Mouse (Mus musculus): ENCODE data around the gene Pwwp2b. TPM values are rescaled to one million over a fixed set of nuclear protein-coding genes. Genes with fewer than 3 reads are reported as not detected.

Pwwp2b gene
- total RNA-seq, 2 experiments from 2014 or later = 28.9 to 31.4 TPM

DNA sequence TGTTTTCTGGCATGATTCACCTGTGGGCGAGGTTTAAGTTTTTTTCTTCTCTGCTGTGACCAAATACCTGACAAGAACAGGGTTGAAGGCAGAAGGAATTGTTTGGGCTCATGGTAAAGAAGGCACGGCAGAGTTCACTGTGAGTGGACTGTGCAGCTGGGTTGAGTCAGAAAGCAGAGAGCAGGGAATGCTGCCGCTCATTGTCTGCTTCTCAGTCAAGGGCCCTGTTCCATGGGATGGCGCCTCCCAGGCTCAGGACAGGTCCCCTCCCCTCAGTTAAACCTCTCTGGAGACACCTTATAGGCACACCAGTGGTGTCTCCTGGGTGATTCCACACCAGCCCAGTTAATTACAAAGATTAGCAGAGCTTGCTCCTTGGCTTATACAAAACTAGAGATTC lies 25.9 kb upstream of the Pwwp2b start:
- DNase-seq (ENCODE audit: extremely low spot score in 1 of 2, low spot score in 1 of 2) = no peak

DNA sequence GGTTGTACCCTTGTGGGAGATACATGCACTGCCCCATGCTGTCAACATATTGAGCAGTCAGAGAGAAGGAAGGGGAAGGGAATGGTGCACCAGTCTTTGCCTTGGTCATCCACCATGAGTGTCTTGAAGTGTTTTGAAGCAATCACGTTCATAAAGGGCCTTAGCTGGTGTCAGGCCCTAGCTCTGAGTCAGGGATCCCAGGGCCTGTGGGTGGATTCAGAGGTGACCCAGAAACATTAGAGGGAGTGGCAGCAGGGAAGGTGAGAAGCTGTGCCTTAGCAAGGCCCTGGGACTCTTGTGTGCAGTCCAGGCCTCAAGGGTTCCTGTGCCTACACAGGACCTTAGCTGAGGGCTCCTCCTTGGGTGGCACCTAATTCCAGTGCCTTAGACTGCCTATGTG lies 24.2 kb upstream of the Pwwp2b start:
- DNase-seq (ENCODE audit: extremely low spot score in 1 of 2, low spot score in 1 of 2) = no peak

DNA sequence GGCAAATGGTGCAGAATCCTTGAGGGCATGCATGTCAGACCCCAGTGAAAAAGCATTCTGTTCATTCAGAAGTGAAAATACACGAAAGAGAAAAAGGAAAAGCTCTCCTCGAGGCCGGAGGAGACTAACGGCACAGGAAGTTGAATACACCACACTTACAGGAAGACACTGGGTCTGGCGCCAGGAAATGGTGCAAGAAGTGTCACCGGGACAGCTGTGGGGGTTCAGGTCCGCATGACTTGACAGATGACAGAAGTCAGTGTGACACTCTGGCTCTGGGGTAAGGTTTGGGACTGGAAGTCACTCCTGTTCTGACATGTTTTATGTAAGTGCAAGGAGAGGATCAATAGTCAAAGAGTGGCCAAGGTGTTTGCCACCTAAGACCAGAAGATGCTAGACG lies 23.6 kb upstream of the Pwwp2b start:
- no peak for DNase-seq (ENCODE audit: extremely low spot score in 1 of 2, low spot score in 1 of 2)

DNA sequence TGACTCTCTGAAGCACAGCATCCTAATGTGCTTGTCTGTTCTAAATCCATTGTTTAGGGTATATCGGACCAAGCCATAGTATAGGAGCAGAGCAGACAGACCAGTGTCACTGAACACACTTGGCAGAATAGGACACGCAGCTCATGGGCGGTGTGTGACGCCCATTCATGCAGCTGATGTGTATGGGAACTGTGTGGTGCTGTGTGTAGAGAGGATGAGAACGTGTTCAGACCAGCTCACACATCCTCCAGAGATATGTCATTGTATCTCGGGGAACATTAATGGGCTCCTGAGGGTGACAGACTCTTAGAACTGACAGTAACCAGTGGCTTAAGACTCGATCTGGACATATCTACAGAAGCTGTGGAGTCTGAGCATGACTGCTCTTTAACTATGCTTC lies 21.9 kb upstream of the Pwwp2b start:
- DNase-seq (ENCODE audit: extremely low spot score in 1 of 2, low spot score in 1 of 2) = no peak

DNA sequence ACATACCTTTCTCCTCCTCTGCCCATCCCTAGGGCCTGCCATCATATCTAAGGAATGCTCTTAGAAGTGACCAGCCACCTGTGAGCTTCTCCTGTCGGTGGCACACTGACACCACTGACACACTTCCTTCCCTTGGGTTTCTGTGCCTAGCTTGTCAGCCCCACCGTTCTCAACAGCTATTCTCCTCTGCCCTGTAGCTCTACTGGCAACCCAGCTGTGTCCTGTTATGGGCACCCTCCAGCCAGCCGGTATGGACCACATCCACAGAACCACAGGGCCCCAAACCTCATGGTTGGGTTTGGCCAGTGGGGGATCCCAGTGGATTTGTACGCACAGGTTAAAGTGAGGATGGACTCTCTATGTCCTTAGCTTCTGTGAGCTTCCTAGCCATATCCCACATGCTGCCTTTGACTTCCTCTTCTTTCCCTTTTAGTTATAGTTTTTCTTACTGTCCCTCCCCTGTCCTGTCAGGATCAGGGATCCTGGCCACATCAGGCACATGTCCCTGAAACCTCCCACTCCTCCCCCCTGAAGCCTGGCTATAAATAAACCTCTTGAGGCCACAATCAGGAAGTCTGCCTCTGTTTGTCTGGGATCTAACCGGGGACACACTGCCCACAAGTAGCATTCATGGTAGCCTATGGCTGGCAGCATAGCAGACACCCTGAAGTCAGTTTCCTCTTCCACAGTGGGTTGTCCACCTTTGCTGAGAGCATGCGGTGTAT lies 19.7 kb upstream of the Pwwp2b start:
- no peak for DNase-seq (ENCODE audit: extremely low spot score in 1 of 2, low spot score in 1 of 2)

DNA sequence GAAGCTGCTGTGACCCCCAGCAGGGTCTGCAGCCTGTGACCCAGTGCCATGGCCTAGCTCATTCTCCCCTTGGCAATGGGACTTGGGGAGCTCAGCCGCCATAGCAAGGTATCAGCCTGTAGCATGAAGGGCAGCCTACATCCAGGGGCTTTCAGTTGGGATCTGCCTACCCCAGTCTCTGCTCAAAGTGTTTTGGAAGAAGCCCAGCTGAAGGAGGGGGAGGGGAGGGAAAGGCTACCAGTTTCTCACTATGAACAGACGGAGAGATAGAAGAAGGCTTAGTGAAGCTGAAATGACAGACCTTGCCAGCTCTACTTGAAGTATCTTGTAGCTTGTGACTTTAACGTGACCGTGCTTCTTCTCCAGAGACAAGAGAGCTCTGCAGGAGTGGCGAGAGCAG lies 18.4 kb upstream of the Pwwp2b start:
- DNase-seq (ENCODE audit: extremely low spot score in 1 of 2, low spot score in 1 of 2) = no peak

DNA sequence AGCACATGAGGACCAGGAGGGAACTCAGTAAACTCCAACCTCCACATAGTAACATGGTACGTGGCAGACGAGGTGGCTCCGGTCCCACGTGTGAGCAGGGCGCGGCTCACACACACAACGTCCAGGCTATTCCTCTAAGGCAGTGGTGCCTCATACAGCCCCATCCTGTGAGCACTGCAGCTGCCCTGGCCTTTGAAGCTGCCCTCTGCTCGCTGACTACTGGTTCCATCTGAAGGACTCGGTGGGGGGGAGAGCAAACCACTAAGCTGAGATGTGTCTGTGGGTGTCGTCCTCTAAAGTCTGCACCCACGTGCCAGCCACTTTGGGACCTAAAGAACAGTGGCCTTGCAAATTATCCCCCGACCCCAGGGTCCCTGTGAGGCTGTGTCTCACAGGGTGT lies 18.0 kb upstream of the Pwwp2b start:
- no peak for DNase-seq (ENCODE audit: extremely low spot score in 1 of 2, low spot score in 1 of 2)

DNA sequence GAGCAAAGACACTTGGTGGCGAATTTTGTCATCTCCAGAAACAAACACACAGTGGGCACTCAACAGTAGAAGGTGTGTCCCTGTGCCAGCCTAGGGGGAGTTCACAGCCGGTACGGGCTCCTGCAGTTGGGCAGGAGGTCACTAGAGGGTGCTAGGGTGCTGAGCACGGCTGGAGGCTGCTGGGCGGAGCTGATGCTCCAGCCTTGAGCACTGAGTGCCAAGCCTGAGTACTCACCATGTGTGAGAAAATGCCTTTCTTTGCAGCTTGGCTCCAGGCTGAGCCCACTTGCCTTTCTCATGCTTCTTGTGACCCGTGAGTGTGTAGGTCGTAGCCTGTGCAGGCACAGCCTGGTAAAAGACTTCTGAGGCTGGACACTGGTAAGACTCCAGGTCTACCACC lies 14.6 kb upstream of the Pwwp2b start:
- DNase-seq (ENCODE audit: extremely low spot score in 1 of 2, low spot score in 1 of 2) = peak; percentile 84 to 95

DNA sequence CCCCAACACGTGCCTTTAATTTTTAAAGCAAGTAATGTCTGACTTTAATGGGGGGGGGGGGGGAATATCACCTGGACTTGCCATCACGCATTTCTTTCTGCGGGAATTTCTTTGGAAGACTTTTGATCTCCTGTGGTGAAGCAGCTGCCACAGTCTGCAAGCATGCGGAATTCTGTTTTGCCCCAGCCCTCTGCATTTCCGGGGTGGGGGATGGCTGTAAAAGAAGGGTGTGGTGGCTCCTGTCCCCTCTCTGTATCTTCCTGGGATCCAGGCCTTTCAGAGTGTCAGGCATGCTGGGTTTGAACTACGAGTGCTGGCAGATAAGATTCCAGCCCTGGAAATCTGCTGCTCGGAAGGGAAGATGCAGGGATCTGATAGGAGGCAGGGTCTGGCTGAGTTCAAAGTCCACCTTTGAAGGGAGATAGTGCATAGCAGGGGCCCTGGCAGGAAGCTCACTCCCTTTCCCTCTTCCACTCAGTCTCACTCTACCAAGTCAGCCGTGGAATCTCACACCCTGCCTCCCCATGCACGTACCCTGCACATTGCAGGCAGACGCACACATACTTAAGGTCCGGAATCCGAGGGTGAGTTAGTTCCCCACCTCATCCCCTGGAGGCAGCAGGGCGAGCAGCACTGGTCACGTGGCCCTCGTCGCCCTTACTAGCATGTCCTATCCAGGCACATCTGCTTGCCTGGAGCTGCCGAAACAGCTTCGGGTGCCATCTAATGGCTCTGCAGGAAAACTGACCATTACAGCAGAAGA lies 13.7 kb upstream of the Pwwp2b start:
- no peak for DNase-seq (ENCODE audit: extremely low spot score in 1 of 2, low spot score in 1 of 2)

DNA sequence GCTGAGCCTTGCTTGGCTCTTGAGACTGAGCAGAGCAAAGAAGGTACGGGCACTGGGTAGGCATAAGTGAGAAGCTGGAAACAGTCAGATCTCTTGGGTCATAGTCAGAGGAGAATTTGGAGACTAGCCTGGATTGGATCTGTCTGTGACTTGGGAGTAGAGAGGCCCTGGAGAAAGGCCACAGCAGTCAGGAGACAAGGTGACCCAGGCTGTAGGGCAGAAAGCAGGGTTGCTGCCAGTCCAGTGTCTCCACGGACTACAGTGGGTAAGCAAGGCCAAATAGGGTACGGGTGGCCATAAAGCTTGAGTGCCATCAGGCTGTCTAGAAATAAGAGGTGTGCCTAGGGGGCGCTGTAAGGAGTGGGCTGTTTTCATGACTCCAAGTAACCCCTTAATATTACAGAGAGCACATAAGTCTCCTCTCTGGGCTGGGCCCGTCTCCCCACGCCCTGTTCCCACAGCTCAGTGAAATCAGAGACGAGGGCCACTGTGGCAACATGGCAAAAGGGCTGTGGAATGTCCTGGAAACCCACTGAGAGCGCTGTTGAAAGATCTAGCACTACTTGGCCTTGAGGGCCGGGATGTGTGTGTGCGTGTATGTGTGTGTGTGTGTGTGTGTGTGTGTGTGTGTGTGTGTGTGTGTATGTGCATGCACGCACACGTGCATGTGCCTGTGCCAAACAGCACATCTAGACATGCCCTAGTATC lies 12.5 kb upstream of the Pwwp2b start:
- no peak for DNase-seq (ENCODE audit: extremely low spot score in 1 of 2, low spot score in 1 of 2)

DNA sequence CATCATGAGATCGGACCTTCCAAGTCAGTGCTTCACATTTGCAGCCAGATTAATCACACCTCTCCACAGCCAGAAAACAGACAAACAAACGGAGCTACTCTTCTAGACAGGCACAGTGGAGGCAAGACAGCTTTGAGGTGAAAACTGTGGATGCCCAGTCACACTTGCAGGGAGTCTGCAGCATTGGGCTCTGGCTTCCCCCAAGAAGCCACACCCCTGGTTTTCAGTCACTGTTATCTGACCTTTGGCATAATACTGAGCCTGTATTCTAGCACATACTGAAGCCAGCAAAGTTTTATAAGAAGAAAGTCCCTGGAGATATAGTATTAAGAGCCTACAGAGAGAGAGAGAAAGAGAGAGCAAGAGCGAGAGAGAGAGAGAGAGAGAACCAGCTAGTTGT lies 8.8 kb upstream of the Pwwp2b start:
- no peak for DNase-seq (ENCODE audit: extremely low spot score in 1 of 2, low spot score in 1 of 2)

DNA sequence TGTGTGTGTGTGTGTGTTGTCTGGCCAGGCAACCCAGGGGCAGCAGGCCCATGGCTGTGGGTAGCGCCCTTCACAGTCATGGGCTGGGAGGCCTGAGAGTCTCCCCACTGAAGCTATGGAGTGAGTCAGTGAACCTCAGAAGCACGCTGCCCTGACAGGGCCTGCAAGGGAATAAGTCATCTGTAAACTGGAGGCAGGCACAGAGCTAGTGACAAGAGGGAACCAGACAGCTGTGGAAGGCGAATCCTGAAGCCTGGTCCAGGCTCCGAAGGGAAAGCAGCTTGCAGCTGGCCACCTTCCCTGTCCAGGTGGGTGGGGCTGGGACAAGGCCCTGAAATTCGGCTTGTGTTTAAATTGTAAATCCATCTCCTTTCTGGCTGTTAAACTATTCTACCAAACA lies 2.2 kb upstream of the Pwwp2b start:
- no peak for DNase-seq (ENCODE audit: extremely low spot score in 1 of 2, low spot score in 1 of 2)

DNA sequence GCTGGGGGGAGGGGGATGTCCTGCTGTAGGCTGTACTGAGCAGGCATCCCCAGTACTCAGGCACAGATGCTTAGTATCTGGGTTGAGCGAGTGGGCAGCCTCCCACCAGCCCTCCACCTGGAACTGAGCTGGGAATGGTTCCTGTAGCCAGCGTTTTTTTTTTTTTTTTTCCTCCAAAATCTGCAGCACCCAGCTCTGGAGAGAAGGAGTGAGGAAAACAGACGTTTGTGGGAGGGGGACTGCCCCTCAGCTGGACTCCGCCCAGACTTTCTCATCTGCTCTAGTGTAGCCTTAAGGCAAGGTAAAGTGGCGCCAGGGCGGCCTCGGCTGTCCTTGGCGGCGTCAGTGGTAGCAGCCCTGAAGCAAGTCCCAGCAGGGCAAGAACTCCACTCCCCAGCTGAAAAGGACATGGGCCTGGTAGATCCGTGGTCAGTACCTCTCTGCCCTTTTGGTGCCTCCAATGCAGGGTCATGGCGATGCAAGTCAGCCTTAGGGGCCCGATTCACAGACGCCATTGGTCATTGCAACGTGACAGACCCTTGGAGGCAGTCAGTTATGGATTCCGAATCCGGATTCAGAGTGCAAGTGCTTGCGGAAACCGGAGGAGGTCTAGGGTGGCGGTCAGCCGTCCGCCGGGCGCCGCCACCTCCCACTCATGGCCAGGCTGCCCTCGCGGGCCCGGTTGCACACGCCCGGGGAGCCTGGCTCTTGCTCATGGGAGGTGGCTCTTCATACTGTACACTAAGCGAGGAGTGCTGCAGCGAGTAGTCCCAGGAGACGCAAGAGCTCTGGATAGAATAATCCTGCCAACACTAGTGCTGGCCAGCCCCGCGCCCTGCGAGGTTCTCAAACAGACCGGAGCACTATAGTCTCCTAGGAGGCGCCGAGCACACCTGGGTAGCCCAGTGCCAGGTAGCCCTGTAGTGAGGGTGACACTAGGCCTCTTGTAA lies 1.1 kb upstream of the Pwwp2b start:
- DNase-seq (ENCODE audit: extremely low spot score in 1 of 2, low spot score in 1 of 2) = peak in 1 of 2 experiments; percentile 48

DNA sequence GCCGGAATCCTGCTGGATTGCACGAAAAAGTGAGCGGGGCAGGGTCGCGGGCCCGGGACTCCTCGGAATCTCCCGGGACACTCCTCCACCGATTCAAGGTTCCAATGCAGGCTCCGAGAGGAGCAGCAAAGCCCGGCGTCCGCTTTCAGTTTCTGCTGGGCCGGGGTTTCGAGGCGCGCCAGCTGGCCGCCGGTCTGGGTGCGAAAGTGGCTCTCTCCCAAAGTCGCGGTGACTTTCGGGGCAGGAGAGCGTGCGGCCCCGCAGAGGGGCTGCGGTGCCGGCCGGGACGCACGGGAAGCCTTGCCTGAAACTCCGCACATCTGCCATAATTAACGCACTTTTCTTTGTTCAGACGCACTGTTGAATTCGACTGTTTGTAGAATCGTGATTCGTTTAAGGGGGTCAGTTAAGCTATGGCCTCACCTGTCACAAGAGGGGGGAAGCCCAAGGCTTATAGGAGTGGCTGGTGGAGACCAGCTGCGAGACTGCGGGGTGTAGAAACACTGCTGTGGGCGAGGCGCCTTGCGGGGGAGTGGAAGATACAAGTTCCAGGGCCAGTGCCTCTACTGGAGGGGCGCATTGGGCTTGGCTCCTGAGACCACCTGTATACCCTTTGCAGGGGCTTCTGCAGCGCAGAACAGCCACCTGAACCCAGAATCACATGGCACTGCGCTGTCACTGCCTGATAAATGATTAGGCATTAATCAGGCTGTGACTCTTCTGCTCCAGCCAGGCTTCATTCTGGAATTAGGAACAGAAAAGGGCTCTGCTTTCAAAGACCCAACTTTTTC lies 528 bp downstream of the Pwwp2b start:
- DNase-seq (ENCODE audit: extremely low spot score in 1 of 2, low spot score in 1 of 2) = no peak

DNA sequence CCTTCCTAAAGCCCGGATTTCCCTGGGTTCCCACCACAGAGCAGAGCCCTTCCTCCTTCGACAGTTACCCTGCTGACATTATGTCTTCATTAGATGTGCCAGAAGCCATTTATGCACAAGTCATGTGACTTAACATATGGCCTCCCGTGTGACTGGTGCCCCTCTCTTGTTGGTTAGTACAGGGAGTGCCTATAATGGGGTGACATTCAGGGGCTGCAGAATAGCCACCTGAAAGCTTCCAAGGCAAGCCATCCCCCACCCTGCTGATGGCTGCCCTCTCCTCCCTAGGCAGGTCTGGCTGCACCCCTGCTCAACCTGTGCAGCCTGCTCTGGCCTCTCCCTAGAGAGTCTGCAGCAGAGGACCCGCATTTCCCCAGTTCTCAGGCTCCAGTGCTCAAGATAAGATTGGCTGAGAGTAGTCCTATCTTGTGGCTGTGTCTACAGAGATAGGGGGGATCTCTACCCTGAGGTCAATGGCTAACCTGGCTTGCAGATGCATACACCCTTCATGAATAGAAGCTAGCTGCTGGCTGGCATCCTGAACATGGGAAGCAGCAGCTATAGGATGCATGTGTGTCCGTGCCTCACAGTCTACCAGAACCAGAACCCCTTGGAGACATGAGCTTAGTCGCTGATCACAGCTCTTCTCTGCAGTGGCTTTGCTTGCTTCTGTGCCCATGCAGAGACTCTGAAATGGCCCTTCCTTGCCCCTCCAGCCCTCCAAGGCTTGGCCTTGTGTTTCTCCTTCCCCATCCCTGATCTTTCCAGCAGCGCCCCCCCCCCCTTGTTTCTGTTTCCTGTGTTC lies 1.3 kb downstream of the Pwwp2b start:
- DNase-seq (ENCODE audit: extremely low spot score in 1 of 2, low spot score in 1 of 2) = no peak

DNA sequence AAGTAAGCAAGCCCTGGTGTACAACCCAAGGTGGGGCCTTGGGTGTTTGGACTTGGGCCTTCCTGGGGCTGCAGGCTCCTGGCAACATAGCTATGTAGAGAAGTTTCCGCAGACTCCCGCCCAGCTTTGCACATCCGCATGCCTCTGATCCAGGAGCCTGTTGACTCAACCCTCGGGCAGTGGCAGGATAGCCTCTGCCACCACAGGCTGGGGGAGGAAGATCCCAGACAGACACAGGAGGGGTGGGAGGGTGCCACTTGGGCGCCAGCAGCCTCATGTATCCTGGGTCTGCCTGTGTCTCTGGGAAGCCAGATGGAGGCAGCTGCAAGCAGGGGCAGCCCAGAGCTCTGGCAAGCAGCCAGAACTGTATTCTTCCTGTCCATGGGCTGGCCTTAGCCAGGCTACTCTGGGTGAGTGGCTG lies 3.6 kb downstream of the Pwwp2b start:
- DNase-seq (ENCODE audit: extremely low spot score in 1 of 2, low spot score in 1 of 2) = no peak

DNA sequence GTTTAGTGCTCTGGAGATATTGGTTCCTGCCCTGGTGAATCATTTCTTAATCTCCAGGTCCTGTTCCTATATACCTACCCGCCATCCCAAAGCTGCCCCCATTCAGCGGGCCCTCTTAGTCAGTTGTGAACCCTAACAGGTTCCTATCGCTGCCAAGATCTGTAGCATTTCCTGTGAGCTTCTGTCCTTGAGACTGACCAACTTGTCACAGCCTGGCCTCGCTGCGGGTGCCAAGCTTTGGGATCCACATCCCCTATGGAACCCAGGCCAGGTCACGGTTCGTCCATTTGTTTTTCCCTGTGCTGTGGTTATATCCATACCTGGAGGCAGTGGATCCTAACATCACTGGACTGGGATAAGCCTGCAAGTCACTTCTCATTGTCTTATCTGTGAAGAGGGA lies 4.3 kb downstream of the Pwwp2b start:
- no peak for DNase-seq (ENCODE audit: extremely low spot score in 1 of 2, low spot score in 1 of 2)

DNA sequence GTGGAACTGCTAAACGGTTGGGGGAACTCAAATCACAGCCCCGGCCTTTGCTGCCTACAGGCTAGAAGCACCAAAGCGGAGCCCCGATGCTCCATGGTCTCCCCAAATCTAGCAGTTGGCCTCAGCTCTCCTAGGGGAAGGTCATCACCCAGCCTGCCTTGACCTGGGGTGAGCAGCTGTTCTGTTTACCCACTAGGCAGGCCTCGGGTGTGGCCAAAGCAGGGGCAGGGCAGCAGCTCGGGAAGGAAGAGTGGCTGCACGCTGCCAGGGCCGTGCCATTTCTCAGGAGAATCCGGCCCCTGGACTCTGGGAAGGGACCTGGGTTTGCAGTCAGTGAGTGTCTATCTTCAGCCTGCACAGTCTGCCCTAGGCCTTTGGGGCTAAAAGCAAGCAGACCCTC lies 4.7 kb downstream of the Pwwp2b start:
- DNase-seq (ENCODE audit: extremely low spot score in 1 of 2, low spot score in 1 of 2) = no peak

DNA sequence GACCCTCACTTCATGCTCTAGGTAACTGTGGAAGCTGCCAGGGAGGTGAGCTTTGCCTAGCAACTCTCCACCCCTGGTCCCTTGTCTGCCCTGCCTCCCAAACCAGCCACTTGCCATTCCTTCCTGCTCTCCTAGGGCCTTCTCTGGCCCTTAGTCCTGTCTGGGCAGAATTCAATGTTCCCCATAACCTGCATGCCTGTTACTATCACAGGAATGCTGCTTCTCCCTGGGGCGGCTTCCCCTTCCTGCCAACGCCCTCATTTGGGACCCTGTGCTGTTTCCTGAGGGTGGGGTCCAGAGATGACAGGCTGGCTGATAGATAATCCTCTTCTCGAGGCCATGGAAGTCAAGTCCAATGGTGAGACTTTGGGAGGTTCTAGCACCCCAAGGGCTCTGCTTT lies 5.2 kb downstream of the Pwwp2b start:
- no peak for DNase-seq (ENCODE audit: extremely low spot score in 1 of 2, low spot score in 1 of 2)
